Mouse (Mus musculus) cortical plate, adult 2 months (tissue): Measurements from ENCODE around the gene Atp6v0b.

Source experiments
- CTCF ChIP-seq: fragments of 200-500 bp; IDR thresholded peaks from 2 replicates; pipeline ENCODE4 v1.5.1; 2011; ENCODE audit warnings: mild to moderate bottlenecking, control low read depth, low read length; ENCODE audit not compliant: insufficient read depth; ENCODE audit errors: extremely low read depth
- POLR2A ChIP-seq: fragments of 200-500 bp; IDR thresholded peaks from 2 replicates; pipeline ENCODE4 v1.6.1; 2011; ENCODE audit warnings: mild to moderate bottlenecking, low read length, control low read depth; ENCODE audit not compliant: insufficient read depth; ENCODE audit errors: extremely low read depth

DNA sequence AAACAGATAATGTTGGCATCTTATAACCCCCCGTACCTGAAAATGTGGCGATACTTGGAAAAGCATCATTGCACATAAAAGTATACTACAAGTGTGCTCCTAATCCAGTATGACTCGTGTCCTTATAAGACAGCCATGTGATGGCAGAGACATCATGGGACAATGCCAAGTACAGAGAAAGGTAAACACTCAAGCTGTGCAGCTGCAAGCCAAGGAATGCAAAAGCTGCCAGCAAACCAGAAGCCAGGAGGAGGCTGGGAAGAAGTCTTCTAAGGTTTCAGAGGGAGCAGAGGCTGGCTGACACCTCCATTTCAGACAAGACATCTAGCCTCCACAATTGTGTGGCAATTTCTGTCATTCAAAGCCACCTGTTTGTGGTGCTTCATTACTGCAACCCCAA, 19.1 kb upstream of the Atp6v0b start:
- TF ChIP-seq POLR2A = no peak
- TF ChIP-seq CTCF = no peak
